Mouse (Mus musculus) MEL (cell line): ENCODE results near the gene Rps6kc1. TPM values are rescaled to one million over a fixed set of nuclear protein-coding genes. Genes with fewer than 3 reads are reported as not detected.

Experiments
- DNase-seq: peaks from one replicate; pipeline ENCODE4 v3.0.0; 2011; ENCODE audit warnings: low read depth, low spot score
- H3K27ac ChIP-seq: 2 replicates; pipeline ENCODE4 v1.5.1; 2012; ENCODE audit warnings: low read depth, mild to moderate bottlenecking, control low read depth, low read length, moderate library complexity; ENCODE audit not compliant: control insufficient read depth
- H3K27me3 ChIP-seq, 2 experiments: fragments of 150-350 bp in 1 of 2; sonication (generic) in 1 of 2; 2 replicates each; pipeline ENCODE4 v1.6.1; 2012; ENCODE audit warnings: low read length in 2 of 2, mild to moderate bottlenecking in 2 of 2, improper control_type of control experiment in 1 of 2, moderate library complexity in 1 of 2; ENCODE audit not compliant: insufficient read depth in 2 of 2, control insufficient read depth in 1 of 2
- H3K36me3 ChIP-seq, 2 experiments: 2 replicates each; pipeline ENCODE4 v1.6.1; 2012 to 2014; ENCODE audit warnings: low read length in 2 of 2, improper control_type of control experiment in 1 of 2, inconsistent platforms in 1 of 2, mild to moderate bottlenecking in 1 of 2; ENCODE audit not compliant: insufficient read depth in 2 of 2, control insufficient read depth in 1 of 2
- H3K4me1 ChIP-seq, 2 experiments: fragments of 150-350 bp in 1 of 2; sonication (generic) in 1 of 2; 2 replicates each; pipeline ENCODE4 v1.6.1; 2012; ENCODE audit warnings: low read length in 2 of 2, improper control_type of control experiment in 1 of 2, mild to moderate bottlenecking in 1 of 2; ENCODE audit not compliant: insufficient read depth in 2 of 2, control insufficient read depth in 1 of 2
- H3K4me3 ChIP-seq, 2 experiments: fragments of 150-350 bp in 1 of 2; sonication (generic) in 1 of 2; 2 replicates each; pipeline ENCODE4 v1.5.1; 2012; ENCODE audit warnings: low read depth in 2 of 2, low read length in 2 of 2, mild to moderate bottlenecking in 2 of 2, moderate library complexity in 2 of 2, control low read depth in 1 of 2, improper control_type of control experiment in 1 of 2; ENCODE audit not compliant: control insufficient read depth in 1 of 2, insufficient read depth in 1 of 2
- H3K79me2 ChIP-seq: 2 replicates; pipeline ENCODE4 v1.6.1; 2012; ENCODE audit warnings: mild to moderate bottlenecking, low read length, moderate library complexity; ENCODE audit not compliant: control insufficient read depth, poor library complexity, insufficient read depth
- H3K9ac ChIP-seq: 2 replicates; pipeline ENCODE4 v1.6.1; 2012; ENCODE audit warnings: low read depth, mild to moderate bottlenecking, control low read depth, low read length, moderate library complexity; ENCODE audit not compliant: control insufficient read depth, poor library complexity, severe bottlenecking
- H3K9me3 ChIP-seq: fragments of 150-350 bp; sonication (generic); replicated peaks from 2 replicates; pipeline ENCODE4 v1.6.1; 2012; ENCODE audit warnings: mild to moderate bottlenecking, low read length, improper control_type of control experiment, moderate library complexity; ENCODE audit not compliant: insufficient read depth
- BHLHE40 ChIP-seq: IDR thresholded peaks from 2 replicates; pipeline ENCODE4 v1.6.1; 2012; ENCODE audit warnings: low read depth, mild to moderate bottlenecking, inconsistent platforms, low read length, improper control_type of control experiment, borderline replicate concordance
- ELF1 ChIP-seq: IDR thresholded peaks from 2 replicates; pipeline ENCODE4 v1.6.1; 2014; ENCODE audit warnings: low read depth, mild to moderate bottlenecking, inconsistent platforms, low read length, improper control_type of control experiment, moderate library complexity
- EP300 ChIP-seq, 2 experiments: IDR thresholded peaks; 2 replicates each; pipeline ENCODE4 v1.6.1; 2011; ENCODE audit warnings: improper control_type of control experiment in 2 of 2, low read length in 2 of 2, low read depth in 1 of 2, mild to moderate bottlenecking in 1 of 2
- GABPA ChIP-seq: IDR thresholded peaks from 2 replicates; pipeline ENCODE4 v1.6.1; 2012; ENCODE audit warnings: low read depth, mild to moderate bottlenecking, inconsistent platforms, low read length, improper control_type of control experiment, moderate library complexity
- GATA1 ChIP-seq: IDR thresholded peaks from 2 replicates; pipeline ENCODE4 v1.6.1; 2011; ENCODE audit warnings: low read depth, low read length, improper control_type of control experiment
- HCFC1 ChIP-seq: IDR thresholded peaks from 2 replicates; pipeline ENCODE4 v1.6.1; 2012; ENCODE audit warnings: low read depth, mild to moderate bottlenecking, inconsistent platforms, low read length, improper control_type of control experiment, moderate library complexity
- MAFK ChIP-seq: IDR thresholded peaks from 2 replicates; pipeline ENCODE4 v1.6.1; 2011; ENCODE audit warnings: low read depth, mild to moderate bottlenecking, low read length, improper control_type of control experiment, borderline replicate concordance
- MAX ChIP-seq: IDR thresholded peaks from 2 replicates; pipeline ENCODE4 v1.6.1; 2011; ENCODE audit warnings: low read length, improper control_type of control experiment
- MAZ ChIP-seq: IDR thresholded peaks from 2 replicates; pipeline ENCODE4 v1.6.1; 2012; ENCODE audit warnings: low read depth, mild to moderate bottlenecking, inconsistent platforms, low read length, improper control_type of control experiment
- MEF2A ChIP-seq: IDR thresholded peaks from 2 replicates; pipeline ENCODE4 v1.6.1; 2014; ENCODE audit warnings: low read depth, mild to moderate bottlenecking, inconsistent platforms, low read length, improper control_type of control experiment; ENCODE audit not compliant: poor library complexity, insufficient replicate concordance, severe bottlenecking; ENCODE audit errors: extremely low read depth
- MYC ChIP-seq: IDR thresholded peaks from 2 replicates; pipeline ENCODE4 v1.6.1; 2011; ENCODE audit warnings: low read depth, mild to moderate bottlenecking, low read length, improper control_type of control experiment, moderate library complexity
- POLR2AphosphoS2 ChIP-seq: IDR thresholded peaks from 2 replicates; pipeline ENCODE4 v1.6.1; 2011; ENCODE audit warnings: low read length, improper control_type of control experiment
- RAD21 ChIP-seq: IDR thresholded peaks from 2 replicates; pipeline ENCODE4 v1.6.1; 2011; ENCODE audit warnings: mild to moderate bottlenecking, low read depth, low read length, improper control_type of control experiment
- RCOR1 ChIP-seq: IDR thresholded peaks from 2 replicates; pipeline ENCODE4 v1.6.1; 2012; ENCODE audit warnings: low read depth, mild to moderate bottlenecking, inconsistent platforms, low read length, improper control_type of control experiment
- SIN3A ChIP-seq: IDR thresholded peaks from 2 replicates; pipeline ENCODE4 v1.6.1; 2012; ENCODE audit warnings: low read length, improper control_type of control experiment, inconsistent platforms
- SMC3 ChIP-seq: IDR thresholded peaks from 2 replicates; pipeline ENCODE4 v1.6.1; 2011; ENCODE audit warnings: low read depth, low read length, improper control_type of control experiment
- TCF12 ChIP-seq: IDR thresholded peaks from 2 replicates; pipeline ENCODE4 v1.6.1; 2014; ENCODE audit warnings: low read depth, mild to moderate bottlenecking, inconsistent platforms, low read length, improper control_type of control experiment, moderate library complexity
- USF1 ChIP-seq: IDR thresholded peaks from 2 replicates; pipeline ENCODE4 v1.6.1; 2014; ENCODE audit warnings: low read depth, mild to moderate bottlenecking, inconsistent platforms, low read length, improper control_type of control experiment, moderate library complexity
- polyA plus RNA-seq, 2 experiments: library from polyadenylated mRNA; stranded (reverse) in 1 of 2; unstranded in 1 of 2; fragments of >175 nt in 1 of 2; fragments of >200 nt in 1 of 2; gene quantifications; 2 replicates each; pipeline versions ENCODE4 v1.2.1 to v1.2.4; 2012; ENCODE audit warnings: low replicate concordance in 2 of 2, low read depth in 1 of 2; ENCODE audit not compliant: insufficient read length in 2 of 2, insufficient read depth in 1 of 2, missing spikeins in 1 of 2
- total RNA-seq: library from RNA; depleted of rRNA; stranded (reverse); fragments of 300-350 nt; gene quantifications from 2 replicates; pipeline ENCODE4 v1.2.3, GENCODE M21; 2012

Rps6kc1 gene
- total and polyA plus RNA-seq, 3 experiments, result 26.2 to 26.5 TPM; not detected in 1

DNA sequence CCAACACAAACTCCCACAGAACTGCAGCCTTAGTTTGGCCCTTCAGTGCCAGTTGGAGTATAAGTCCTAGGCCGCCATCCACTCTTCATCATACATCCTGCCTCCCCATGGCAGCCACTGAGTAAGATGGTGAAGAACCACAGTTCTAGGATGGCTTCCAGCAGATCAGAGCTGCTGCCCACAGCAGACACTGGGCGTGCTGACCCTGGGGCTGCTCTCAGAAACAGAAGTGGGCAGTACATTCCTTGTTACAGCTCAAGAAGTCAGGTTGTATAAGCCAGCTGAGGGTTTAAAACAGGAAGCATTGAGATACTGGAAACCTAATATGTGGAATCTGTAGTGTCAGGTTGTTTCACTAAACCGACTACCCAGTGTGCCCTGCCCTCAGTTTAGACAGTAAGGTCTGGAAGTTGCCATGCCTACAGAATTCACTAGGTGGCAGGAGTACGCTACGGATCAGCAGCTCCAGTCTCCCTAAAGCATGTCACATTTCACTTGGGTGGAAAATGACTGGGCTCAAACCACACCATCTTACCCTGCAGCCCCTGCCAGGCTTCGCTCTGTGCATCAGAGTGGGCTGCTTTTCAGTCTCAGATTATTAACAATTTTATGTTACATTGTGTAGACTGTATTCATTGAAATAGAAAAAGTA lies 32.7 kb upstream of the Rps6kc1 start (continued):
- peak; percentile 42; the same call in 1 of the 2 replicates for TF ChIP-seq SIN3A
- TF ChIP-seq POLR2AphosphoS2, result no peak

DNA sequence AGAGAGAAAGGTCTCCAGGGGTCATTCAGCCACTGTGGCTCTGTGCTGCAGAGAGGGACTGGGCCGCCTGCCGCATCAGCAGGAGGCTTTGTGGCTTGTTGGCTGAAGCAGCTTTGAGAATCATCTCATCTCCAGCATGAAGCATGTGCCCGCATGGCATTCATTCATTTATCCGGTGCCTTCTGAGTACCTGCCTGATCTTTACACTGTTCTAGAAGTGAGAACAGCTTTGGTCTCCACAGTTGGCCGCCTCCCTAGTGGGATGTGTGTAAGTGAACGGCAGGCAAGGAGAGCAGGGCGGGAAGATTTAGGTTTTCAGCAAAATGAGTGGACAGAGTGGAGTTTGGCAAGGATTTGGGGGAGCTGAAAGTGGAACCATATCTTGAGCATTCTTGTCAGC lies 28.2 kb upstream of the Rps6kc1 start:
- no peaks in the 10 kb centered on the region for H3K27me3 ChIP-seq
- H3K4me1 ChIP-seq, result no peaks in the 10 kb centered on the region
- H3K4me3 ChIP-seq, result no peak overlapping the region
- H3K9ac ChIP-seq, result no peak overlapping the region
- no peak overlapping the region for H3K27ac ChIP-seq
- H3K79me2 ChIP-seq, result no peaks in the 10 kb centered on the region
- peaks cover 0 to 17% of the 10 kb centered on the region in 2 experiments; a peak in 2 of 4 replicates for H3K36me3 ChIP-seq
- no peak for DNase-seq
- H3K9me3 ChIP-seq, result no peaks in the 10 kb centered on the region
- TF ChIP-seq USF1 (no peak), RAD21 (no peak), MAFK (no peak), SMC3 (no peak), TCF12 (no peak), RCOR1 (no peak), MAX (no peak), MEF2A (no peak), EP300 (IDR thresholded peaks at IDR 0.05; ENCODE audit: low read depth in 1 of 2, low read length in 2 of 2) (no peak), ELF1 (no peak), BHLHE40 (no peak), HCFC1 (no peak), GATA1 (no peak)
- TF ChIP-seq, all 39 proteins: peak for 0

GRCm38 (mm10) chr1:190930181-190930580 lies 18.6 kb upstream of the Rps6kc1 start:
- no peak for DNase-seq
- no peak overlapping the region for H3K27ac ChIP-seq
- H3K4me1 ChIP-seq, result peaks cover 3% of the 10 kb centered on the region in 2 experiments; a peak in 3 of 4 replicates
- H3K9ac ChIP-seq, result no peak overlapping the region
- H3K36me3 ChIP-seq, result peaks cover 3 to 9% of the 10 kb centered on the region in 2 experiments
- no peaks in the 10 kb centered on the region for H3K9me3 ChIP-seq
- H3K4me3 ChIP-seq, result no peak overlapping the region
- no peaks in the 10 kb centered on the region for H3K27me3 ChIP-seq
- H3K79me2 ChIP-seq, result peaks cover 9% of the 10 kb centered on the region
- no peak for TF ChIP-seq GABPA
- TF ChIP-seq EP300 (IDR thresholded peaks at IDR 0.05; ENCODE audit: low read depth in 1 of 2, low read length in 2 of 2), result no peak
- no peak for TF ChIP-seq RAD21
- no peak for TF ChIP-seq MYC
- no peak for TF ChIP-seq SIN3A
- TF ChIP-seq MAZ, result no peak
- no peak for TF ChIP-seq MAFK
